Mouse (Mus musculus) gastrocnemius, adult 2 months (tissue): ENCODE measurements around the gene Glyat. TPM values are rescaled to one million over a fixed set of nuclear protein-coding genes. Genes with fewer than 3 reads are reported as not detected.
"Not testable (repeated sequence)": the region's sequence is repeated elsewhere in the genome, so short reads cannot be mapped to it uniquely, and the experiment has no call there.

Source experiments
- DNase-seq: peaks from one replicate; pipeline ENCODE4 v3.0.0; 2022
- H3K27ac ChIP-seq: fragments of 200-600 bp; 2 replicates; pipeline ENCODE4 v1.8.1; 2022; ENCODE audit warnings: mild to moderate bottlenecking
- H3K4me3 ChIP-seq: fragments of 200-600 bp; 2 replicates; pipeline ENCODE4 v1.8.1; 2022; ENCODE audit warnings: mild to moderate bottlenecking, moderate library complexity
- CTCF ChIP-seq: fragments of 200-600 bp; IDR thresholded peaks from 2 replicates; pipeline ENCODE4 v1.8.1; 2022; ENCODE audit warnings: antibody characterized with exemption, mild to moderate bottlenecking, moderate library complexity
- intact Hi-C: fragments of 180-260 bp; cut with DNase I; formaldehyde crosslinking; loops from one replicate; pipeline ENCODE4 v1.15.1; 2025
- total RNA-seq, 2 experiments: library from RNA; stranded (reverse); gene quantifications; 2 replicates each; pipeline ENCODE4 v1.2.3; 2021

Gene Glyat
- total RNA-seq, 2 experiments from 2014 or later = not detected

GRCm38 (mm10) chr19:12634259-12634658 is 1.2 kb downstream of the Glyat start:
- intact Hi-C loops = no loop called here
- H3K4me3 ChIP-seq = no peak overlapping the region
- no peak for TF ChIP-seq CTCF
- no peak for DNase-seq
- H3K27ac ChIP-seq = no peak overlapping the region

- intact Hi-C loops = no loop called here
- TF ChIP-seq CTCF = no peak
- DNase-seq = no peak
- Histone ChIP-seq H3K4me3 (no peak overlapping the region), H3K27ac (no peak overlapping the region)
Measured at GRCm38 (mm10) chr19:12634963-12635362, 1.9 kb downstream of the Glyat start.

GRCm38 (mm10) chr19:12636863-12637262 is 3.8 kb downstream of the Glyat start:
- TF ChIP-seq CTCF = no peak
- Histone ChIP-seq H3K4me3 (no peak overlapping the region), H3K27ac (no peak overlapping the region)
- intact Hi-C loops = no loop called here
- no peak for DNase-seq

GRCm38 (mm10) chr19:12638049-12638448 is 4.9 kb downstream of the Glyat start:
- Histone ChIP-seq H3K4me3 (no peak overlapping the region), H3K27ac (no peak overlapping the region)
- TF ChIP-seq CTCF = no peak
- intact Hi-C loops = no loop called here
- no peak for DNase-seq

DNA sequence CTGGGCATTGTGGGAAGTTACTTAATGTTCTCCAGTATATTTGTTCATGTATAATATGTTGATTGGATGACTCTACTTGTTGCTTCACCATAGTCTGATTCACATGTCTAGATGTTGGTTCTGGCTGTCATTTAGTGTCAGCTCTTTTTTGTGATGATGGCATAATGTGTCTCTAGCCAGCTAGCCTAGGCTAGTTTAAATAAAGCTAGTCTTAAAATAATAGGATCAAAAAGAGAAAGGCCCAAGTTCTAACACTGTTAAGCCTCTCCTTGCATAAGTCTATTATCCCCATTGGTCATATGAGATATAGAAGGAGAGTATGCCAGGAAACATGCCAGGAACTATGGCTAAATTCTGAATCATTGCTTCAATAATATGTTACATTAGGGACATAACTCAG is 16.4 kb downstream of the Glyat start:
- intact Hi-C loops = no loop called here
- H3K27ac ChIP-seq = no peak overlapping the region
- no peak for DNase-seq
- TF ChIP-seq CTCF = no peak
- H3K4me3 ChIP-seq = no peak overlapping the region

GRCm38 (mm10) chr19:12666156-12666555 is 33.0 kb downstream of the Glyat start:
- TF ChIP-seq CTCF = no peak
- DNase-seq = no peak
- intact Hi-C loops = no loop called here

GRCm38 (mm10) chr19:12668601-12669000 is 35.5 kb downstream of the Glyat start:
- H3K27ac ChIP-seq, intact Hi-C loops, H3K4me3 ChIP-seq, DNase-seq: not testable (repeated sequence)

More at GRCm38 (mm10) chr19:12666156-12666555, 33.0 kb downstream of the Glyat start:
- no peak overlapping the region for H3K4me3 ChIP-seq
- no peak overlapping the region for H3K27ac ChIP-seq

GRCm38 (mm10) chr19:12670139-12670538 is 37.0 kb downstream of the Glyat start, which contains the start of gene Olfr1442:
Gene Olfr1442 (plus strand): TSS chr19:12670439.
- Histone ChIP-seq H3K4me3 (no peak within 1 kb of the TSS), H3K27ac (no peak within 1 kb of the TSS)
- intact Hi-C loops = no loop called here
- TF ChIP-seq CTCF = no peak
- no peak for DNase-seq

GRCm38 (mm10) chr19:12671051-12671450 is 37.9 kb downstream of the Glyat start:
- intact Hi-C loops = no loop called here
- no peak overlapping the region for H3K27ac ChIP-seq

GRCm38 (mm10) chr19:12677812-12678211 is 44.7 kb downstream of the Glyat start, which contains the start of gene Olfr1443:
Gene Olfr1443 (plus strand): TSS chr19:12678112.
- TF ChIP-seq CTCF = no peak
- no peak for DNase-seq
- intact Hi-C loops = no loop called here

More at GRCm38 (mm10) chr19:12671051-12671450, 37.9 kb downstream of the Glyat start:
- DNase-seq = no peak
- no peak for TF ChIP-seq CTCF
- no peak overlapping the region for H3K4me3 ChIP-seq

DNA sequence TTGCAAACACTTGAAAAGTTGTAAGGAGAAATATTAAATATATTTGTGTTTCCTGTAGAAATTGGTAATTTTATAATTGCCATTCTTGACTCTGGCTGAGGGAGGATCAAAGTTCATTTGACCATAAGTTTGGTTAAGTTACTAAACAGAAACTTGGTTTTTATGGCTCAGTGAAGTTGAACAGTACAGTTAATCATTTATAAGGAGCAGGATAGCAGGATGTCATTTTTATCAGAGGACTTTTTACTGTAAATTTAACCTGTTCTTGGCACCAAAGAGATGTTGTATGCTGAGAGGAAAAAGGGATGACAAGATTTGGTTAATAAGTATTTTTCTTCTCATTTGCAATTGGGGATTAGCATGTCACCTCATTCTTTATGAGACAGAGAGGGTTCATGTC is 51.5 kb downstream of the Glyat start:
- DNase-seq = no peak
- Histone ChIP-seq H3K4me3 (no peak overlapping the region), H3K27ac (no peak overlapping the region)
- intact Hi-C loops = no loop called here
- no peak for TF ChIP-seq CTCF

More at GRCm38 (mm10) chr19:12677812-12678211, 44.7 kb downstream of the Glyat start, which contains the start of gene Olfr1443:
- Histone ChIP-seq H3K4me3 (no peak within 1 kb of the TSS), H3K27ac (no peak within 1 kb of the TSS)

DNA sequence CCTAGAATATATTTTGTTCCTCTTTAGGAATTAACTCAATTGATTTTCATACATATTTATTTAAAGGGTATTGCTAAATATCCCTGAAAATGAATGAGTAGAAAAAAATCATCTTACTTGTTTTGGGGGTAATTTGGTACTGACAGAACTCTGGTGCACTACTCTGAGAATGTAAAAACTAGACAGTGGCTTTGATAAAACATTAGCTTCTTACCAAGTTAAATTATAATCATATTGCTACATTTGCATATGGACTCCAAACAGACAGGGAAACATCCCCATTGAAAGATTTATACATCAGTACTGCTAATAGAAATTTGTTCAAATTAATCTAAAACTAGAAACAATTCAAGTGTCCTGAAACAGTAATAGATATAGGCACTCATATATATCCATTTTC is 52.1 kb downstream of the Glyat start:
- Histone ChIP-seq H3K4me3 (no peak overlapping the region), H3K27ac (no peak overlapping the region)
- no peak for TF ChIP-seq CTCF
- DNase-seq = no peak
- intact Hi-C loops = no loop called here

DNA sequence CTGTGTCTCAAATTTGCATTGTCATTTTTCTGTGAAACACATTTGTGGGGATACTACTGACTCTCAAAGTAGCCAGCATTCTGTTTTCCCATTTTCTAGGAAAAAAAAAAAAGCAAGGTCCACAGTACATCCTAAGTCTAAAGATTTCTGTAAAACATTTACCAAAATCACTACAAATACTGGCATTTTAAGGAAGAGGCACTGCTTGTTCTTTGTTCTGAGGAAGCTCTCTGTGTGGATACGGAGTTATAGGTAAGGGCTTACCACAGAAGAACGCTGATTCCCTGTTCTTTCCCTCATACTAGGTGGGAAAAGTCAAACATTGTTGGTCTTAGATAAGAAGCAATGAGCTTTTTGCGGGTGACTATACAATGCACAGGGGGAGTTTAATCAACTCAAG is 62.5 kb downstream of the Glyat start, which contains the start of gene Keg1:
TSS of gene Keg1 (plus strand) at position 197 of the 400 bp plus-strand sequence.
- TF ChIP-seq CTCF = no peak
- intact Hi-C loops = no loop called here

GRCm38 (mm10) chr19:12696221-12696620 is 63.1 kb downstream of the Glyat start:
- Histone ChIP-seq H3K27ac (no peak overlapping the region), H3K4me3 (no peak overlapping the region)
- no peak for TF ChIP-seq CTCF
- DNase-seq = no peak
- intact Hi-C loops = no loop called here

More for the DNA sequence above, 62.5 kb downstream of the Glyat start, which contains the start of gene Keg1:
- no peak within 1 kb of the TSS for H3K27ac ChIP-seq
- no peak for DNase-seq
- H3K4me3 ChIP-seq = no peak within 1 kb of the TSS

Other genes starting within 250 kb of the Glyat start
- gene Olfr1440, start 246.0 kb upstream of the Glyat start, total RNA-seq = not detected
- not detected for gene Olfr1441, start 215.9 kb upstream of the Glyat start, total RNA-seq
- not detected for gene Pfpl, start 205.4 kb upstream of the Glyat start, total RNA-seq
- 1 to 10 TPM in 1 of 2 experiments, under 1 TPM in 1; 0.98 to 1.1 TPM for gene Mpeg1, start 172.5 kb upstream of the Glyat start, total RNA-seq
- 1 to 10 TPM; 3.9 to 4.2 TPM for gene Dtx4, start 131.9 kb upstream of the Glyat start, total RNA-seq
- gene Fam111a, start 87.6 kb upstream of the Glyat start, total RNA-seq = 1 to 10 TPM; 2.1 to 2.4 TPM
- not detected for gene Gm4952, start 33.3 kb upstream of the Glyat start, total RNA-seq
- gene Olfr1442, start 37.1 kb downstream of the Glyat start, total RNA-seq = not detected
- not detected for gene Olfr1443, start 44.8 kb downstream of the Glyat start, total RNA-seq
- gene Keg1, start 62.5 kb downstream of the Glyat start, total RNA-seq = not detected
- 1 to 10 TPM; 1.8 to 2.2 TPM for gene Cntf, start 132.3 kb downstream of the Glyat start, total RNA-seq
- gene Zfp91, start 162.8 kb downstream of the Glyat start, total RNA-seq = 100 to 1,000 TPM; 135 to 138 TPM
- gene Lpxn, start 162.9 kb downstream of the Glyat start, total RNA-seq = under 1 TPM in 1 of 2 experiments, not detected in 1; 0.17 TPM
- not detected for gene Gm5244, start 213.4 kb downstream of the Glyat start, total RNA-seq
- not detected for gene Olfr1444, start 224.0 kb downstream of the Glyat start, total RNA-seq